ENCODE assay signal across 17 mouse cellular contexts in the genomic region with DNA sequence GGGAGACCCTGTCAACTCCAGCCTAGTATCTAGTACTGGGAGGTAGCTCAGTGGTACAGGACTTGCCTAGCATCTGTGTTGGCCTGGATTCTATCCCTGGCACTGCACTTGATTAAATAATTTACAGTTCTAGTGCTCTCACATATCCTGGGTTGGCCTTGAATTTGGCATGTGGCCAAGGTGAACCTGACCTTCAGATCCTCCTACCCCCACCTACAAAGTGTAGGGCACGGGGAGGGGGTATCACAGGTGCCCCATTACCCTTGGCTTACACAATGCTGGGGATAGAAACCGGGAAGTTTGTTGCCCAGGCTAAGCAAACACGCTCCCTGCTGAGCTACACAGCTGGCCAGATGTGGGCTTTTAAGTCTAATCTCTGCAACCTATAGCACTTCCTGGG. TPM values are rescaled to one million over a fixed set of nuclear protein-coding genes. Genes with fewer than 3 reads are reported as not detected.
A peak's percentile ranks its signal among the peaks of the same experiment; 100 is the strongest.
DNase-seq lines count a peak whose midpoint lies in the region; ATAC-seq and TF ChIP-seq lines count a peak whose summit lies in the region.
"Had no signal": no experiment of that assay in that cellular context is flagged by ENCODE, and none has a peak within 500 bp of the region (broad histone marks: within the 10 kb centered on the region; RNA-seq: fewer than 3 reads in every experiment).

No protein-coding gene starts in this region.

- ATAC-seq in lung, postnatal 0 days, result 0 out of 2 replicates have a peak, but pooled peaks have one; percentile 16
- ATAC-seq in stomach, embryonic 16.5 days (ENCODE audit: insufficient read depth, low FRiP score), result peak; percentile 82
- ATAC-seq: inflammation-experienced regulatory T-cells, adult 6 months; liver, postnatal 0 days; midbrain, embryonic 15.5 days had no signal

- no peak for TF ChIP-seq CTCF in lung, postnatal 0 days (IDR thresholded peaks at IDR 0.05)

- peak; percentile 35 to 37 for DNase-seq in adrenal gland, postnatal 36 days
- no peak for DNase-seq in adrenal gland, adult 2 months
- DNase-seq in kidney, adult 9 months, result peak; percentile 54
- DNase-seq in kidney, adult 18-20 months, result no peak
- DNase-seq in lung, postnatal 0 days (ENCODE audit: low spot score), result no peak
- DNase-seq in lung, postnatal 25 days (ENCODE audit: low spot score), result no peak
- DNase-seq in gastrocnemius, adult 8-10 months (ENCODE audit: low spot score in 2 of 2), result no peak
- DNase-seq: cerebellum, postnatal 10 days; liver, postnatal 0 days had no signal

- no peak overlapping the region for H3K4me3 ChIP-seq in lung, postnatal 0 days (ENCODE audit: low read depth, low read length)
- H3K4me3 ChIP-seq in stomach, embryonic 16.5 days (replicated peaks; ENCODE audit: low read length), result no peak overlapping the region
- H3K4me3 ChIP-seq: heart, embryonic 13.5 days; hindbrain, embryonic 12.5 days; limb, embryonic 13.5 days; megakaryocyte, embryonic 14.5 days; midbrain, embryonic 15.5 days had no signal

- H3K27ac ChIP-seq in lung, postnatal 0 days (ENCODE audit: low read length), result no peak overlapping the region
- no peak overlapping the region for H3K27ac ChIP-seq in stomach, embryonic 16.5 days (ENCODE audit: low read length)
- H3K27ac ChIP-seq: heart, embryonic 13.5 days; hindbrain, embryonic 12.5 days; limb, embryonic 13.5 days; midbrain, embryonic 15.5 days had no signal

- no peak for TF ChIP-seq EP300 in lung, postnatal 0 days (IDR thresholded peaks at IDR 0.05)

- no peaks in the 10 kb centered on the region for H3K4me1 ChIP-seq in lung, postnatal 0 days (ENCODE audit: insufficient read depth, low read depth, low read length)
- H3K4me1 ChIP-seq in stomach, embryonic 16.5 days (ENCODE audit: control insufficient read depth, insufficient read depth, low read length), result no peaks in the 10 kb centered on the region
- H3K4me1 ChIP-seq: hindbrain, embryonic 12.5 days; limb, embryonic 13.5 days; midbrain, embryonic 15.5 days had no signal

- H3K27me3 ChIP-seq in lung, postnatal 0 days (replicated peaks; ENCODE audit: insufficient read depth, low read length), result no peaks in the 10 kb centered on the region
- H3K27me3 ChIP-seq in stomach, embryonic 16.5 days (ENCODE audit: control insufficient read depth, insufficient read depth, low read length), result no peaks in the 10 kb centered on the region
- H3K27me3 ChIP-seq: CH12.LX; heart, embryonic 13.5 days; hindbrain, embryonic 12.5 days; limb, embryonic 13.5 days; midbrain, embryonic 15.5 days had no signal

- no peak overlapping the region for H3K9ac ChIP-seq in lung, postnatal 0 days (replicated peaks; ENCODE audit: low read depth)
- H3K9ac ChIP-seq in stomach, embryonic 16.5 days (ENCODE audit: low read length), result no peak overlapping the region
- H3K9ac ChIP-seq: heart, embryonic 13.5 days; hindbrain, embryonic 12.5 days; limb, embryonic 13.5 days; liver, postnatal 0 days; midbrain, embryonic 15.5 days had no signal

- 35% methylated on average over 3 of the region's 3 CpGs for WGBS in lung, postnatal 0 days
- 47% methylated on average over 3 of the region's 3 CpGs for WGBS in stomach, embryonic 16.5 days

- H3K4me2 ChIP-seq in lung, postnatal 0 days (replicated peaks; ENCODE audit: low read depth, low read length), result no peak overlapping the region
- no peak overlapping the region for H3K4me2 ChIP-seq in stomach, embryonic 16.5 days (ENCODE audit: low read depth, low read length)
- H3K4me2 ChIP-seq: heart, embryonic 13.5 days; hindbrain, embryonic 12.5 days; limb, embryonic 13.5 days; midbrain, embryonic 15.5 days had no signal

- no peaks in the 10 kb centered on the region for H3K9me3 ChIP-seq in lung, postnatal 0 days (ENCODE audit: low read length)
- H3K9me3 ChIP-seq in stomach, embryonic 16.5 days (replicated peaks; ENCODE audit: control insufficient read depth, low read length), result no peaks in the 10 kb centered on the region
- H3K9me3 ChIP-seq: hindbrain, embryonic 12.5 days; limb, embryonic 13.5 days; midbrain, embryonic 15.5 days had no signal

- H3K36me3 ChIP-seq in lung, postnatal 0 days (ENCODE audit: insufficient read depth, low read length), result no peaks in the 10 kb centered on the region
- no peaks in the 10 kb centered on the region for H3K36me3 ChIP-seq in stomach, embryonic 16.5 days (ENCODE audit: control insufficient read depth, insufficient read depth, low read length)
- H3K36me3 ChIP-seq: heart, embryonic 13.5 days; hindbrain, embryonic 12.5 days; limb, embryonic 13.5 days; midbrain, embryonic 15.5 days had no signal

RNA-seq across cellular contexts. Expression of gene Pebp1, which starts 15.5 kb away (rescaled TPM):
- total RNA-seq in adrenal gland, postnatal 36 days (2021), result 1,000 to 10,000 TPM; 1,300 to 1,490 TPM
- 1,000 to 10,000 TPM; 1,220 to 1,287 TPM for total RNA-seq in adrenal gland, adult 2 months (2021)
- 2,538 and 3,200 TPM in 2 replicates for polyA plus RNA-seq in adrenal gland, adult 2 months (2012; rRNA removed)
- 273 and 289 TPM in 2 replicates for polyA plus RNA-seq in lung, postnatal 0 days (2015; fragmentation: Nextera tagmentation; extraction: Ambion mirVana)
- polyA plus RNA-seq in stomach, embryonic 16.5 days (2015; fragmentation: Nextera tagmentation; extraction: Ambion mirVana), result 666 and 677 TPM in 2 replicates
- total RNA-seq in gastrocnemius, adult 8-10 months (2022), result 100 to 1,000 TPM; 366 to 419 (median 400) TPM

RNA-seq across cellular contexts. Expression of gene Vsig10, which starts 16.0 kb away (rescaled TPM):
- 10 to 100 TPM; 16.3 to 23.0 TPM for total RNA-seq in adrenal gland, postnatal 36 days (2021)
- 10 to 100 TPM in 1 of 2 experiments, 1 to 10 TPM in 1; 8.9 to 28.6 TPM for total RNA-seq in adrenal gland, adult 2 months (2021)
- 38.0 and 44.1 TPM in 2 replicates for polyA plus RNA-seq in adrenal gland, adult 2 months (2012; rRNA removed)
- polyA plus RNA-seq in lung, postnatal 0 days (2015; fragmentation: Nextera tagmentation; extraction: Ambion mirVana), result 19.7 and 23.7 TPM in 2 replicates
- 20.7 and 22.5 TPM in 2 replicates for polyA plus RNA-seq in stomach, embryonic 16.5 days (2015; fragmentation: Nextera tagmentation; extraction: Ambion mirVana)
- 1 to 10 TPM; 5.5 to 7.5 (median 6.9) TPM for total RNA-seq in gastrocnemius, adult 8-10 months (2022)

RNA-seq across cellular contexts. Expression of gene Wsb2, which starts 54.2 kb away (rescaled TPM):
- total RNA-seq in adrenal gland, postnatal 36 days (2021), result 100 to 1,000 TPM; 134 to 135 TPM
- total RNA-seq in adrenal gland, adult 2 months (2021), result 100 to 1,000 TPM; 149 to 153 TPM
- 179 and 211 TPM in 2 replicates for polyA plus RNA-seq in adrenal gland, adult 2 months (2012; rRNA removed)
- 63.7 and 72.0 TPM in 2 replicates for polyA plus RNA-seq in lung, postnatal 0 days (2015; fragmentation: Nextera tagmentation; extraction: Ambion mirVana)
- 34.1 and 35.0 TPM in 2 replicates for polyA plus RNA-seq in stomach, embryonic 16.5 days (2015; fragmentation: Nextera tagmentation; extraction: Ambion mirVana)
- total RNA-seq in gastrocnemius, adult 8-10 months (2022), result 100 to 1,000 TPM in 3 of 4 experiments, 10 to 100 TPM in 1; 94.3 to 146 (median 115) TPM

Comparison
In these comparisons a context has a peak if more than half of its experiments do, and no peak if none do; other contexts are left out.
1. DNase-seq: peak in adrenal gland, postnatal 36 days (2 of 2) and kidney, adult 9 months (single experiment); none in adrenal gland, adult 2 months (single experiment), kidney, adult 18-20 months (single experiment), lung, postnatal 0 days (single experiment), lung, postnatal 25 days (single experiment) and gastrocnemius, adult 8-10 months (0 of 2).